Mouse (Mus musculus) layer of hippocampus, postnatal 36 days (tissue): ENCODE results near the gene Gale. TPM values are rescaled to one million over a fixed set of nuclear protein-coding genes. Genes with fewer than 3 reads are reported as not detected.

Experiments used
- total RNA-seq, 2 experiments: library from RNA; stranded (reverse); gene quantifications; 2 replicates each; pipeline ENCODE4 v1.2.3; 2021

The Gale gene
- total RNA-seq, 2 experiments from 2014 or later = 17.7 to 20.7 TPM

Other genes starting within 250 kb of the Gale start
- gene Il22ra1, start 235.6 kb upstream of the Gale start, total RNA-seq = not detected
- under 1 TPM; 0.60 to 0.71 TPM for gene Myom3, start 204.0 kb upstream of the Gale start, total RNA-seq
- gene Srsf10, start 108.0 kb upstream of the Gale start, total RNA-seq = 100 to 1,000 TPM in 1 of 2 experiments, 10 to 100 TPM in 1; 93.9 to 103 TPM
- 10 to 100 TPM; 54.5 to 56.3 TPM for gene Pnrc2, start 89.9 kb upstream of the Gale start, total RNA-seq
- gene Cnr2, start 68.3 kb upstream of the Gale start, total RNA-seq = under 1 TPM in 1 of 2 experiments, not detected in 1; 0.15 TPM
- gene Fuca1, start 43.0 kb upstream of the Gale start, total RNA-seq = 10 to 100 TPM; 33.4 to 43.1 TPM
- 10 to 100 TPM; 35.5 to 36.4 TPM for gene Hmgcl, start 17.3 kb upstream of the Gale start, total RNA-seq
- gene Lypla2, start 8.9 kb downstream of the Gale start, total RNA-seq = 100 to 1,000 TPM in 1 of 2 experiments, 10 to 100 TPM in 1; 93.4 to 106 TPM
- 10 to 100 TPM; 87.4 to 89.4 TPM for gene Pithd1, start 23.5 kb downstream of the Gale start, total RNA-seq
- 10 to 100 TPM; 28.7 to 30.3 TPM for gene Eloa, start 58.0 kb downstream of the Gale start, total RNA-seq
- gene Rpl11, start 89.7 kb downstream of the Gale start, total RNA-seq = 100 to 1,000 TPM; 284 to 295 TPM
- 10 to 100 TPM; 35.4 to 42.4 TPM for gene Id3, start 179.8 kb downstream of the Gale start, total RNA-seq
- gene E2f2, start 208.7 kb downstream of the Gale start, total RNA-seq = under 1 TPM; 0.63 to 0.72 TPM
- 1 to 10 TPM; 3.1 to 3.2 TPM for gene Asap3, start 242.6 kb downstream of the Gale start, total RNA-seq